Comparison of ENCODE assay signal across 8 mouse cellular contexts in genomic region chr4:72200559-72201409, GRCm38 (mm10). TPM values are rescaled to one million over a fixed set of nuclear protein-coding genes. Genes with fewer than 3 reads are reported as not detected.
DNase-seq lines count a peak whose midpoint lies in the region; ATAC-seq and TF ChIP-seq lines count a peak whose summit lies in the region.

Gene Tle1, minus strand, starts transcription at chr4:72200919.

- TF ChIP-seq CTCF in bone marrow, adult 2 months (IDR thresholded peaks at IDR 0.05; ENCODE audit: control insufficient read depth, insufficient read depth, low read length) = no peak
- no peak for TF ChIP-seq CTCF in midbrain, postnatal 0 days (IDR thresholded peaks at IDR 0.05)

- peak within 1 kb of the TSS; percentile 76 for H3K4me2 ChIP-seq in embryonic facial prominence, embryonic 15.5 days (replicated peaks)
- H3K4me2 ChIP-seq in limb, embryonic 14.5 days (replicated peaks; ENCODE audit: low read depth, low read length, severe bottlenecking) = peak within 1 kb of the TSS; percentile 64
- peak within 1 kb of the TSS; percentile 73 for H3K4me2 ChIP-seq in midbrain, postnatal 0 days (ENCODE audit: low read depth, low read length, poor library complexity, severe bottlenecking)

- no peaks in the 10 kb centered on the region for H3K9me3 ChIP-seq in embryonic facial prominence, embryonic 15.5 days (replicated peaks)
- no peaks in the 10 kb centered on the region for H3K9me3 ChIP-seq in limb, embryonic 14.5 days (ENCODE audit: control insufficient read depth, low read length)
- H3K9me3 ChIP-seq in midbrain, postnatal 0 days (ENCODE audit: low read length) = no peaks in the 10 kb centered on the region

- peak; percentile 98 for ATAC-seq in embryonic facial prominence, embryonic 15.5 days (ENCODE audit: insufficient number of reproducible peaks, low FRiP score, low TSS enrichment, low read depth)
- peak; percentile 94 for ATAC-seq in limb, embryonic 14.5 days (ENCODE audit: low FRiP score, low read depth)
- peak; percentile 98 for ATAC-seq in midbrain, postnatal 0 days (ENCODE audit: low FRiP score)

- no peaks in the 10 kb centered on the region for H3K36me3 ChIP-seq in embryonic facial prominence, embryonic 15.5 days
- H3K36me3 ChIP-seq in limb, embryonic 14.5 days (ENCODE audit: control insufficient read depth, insufficient read depth, low read length) = peaks cover 1% of the 10 kb centered on the region; the same call in 1 of the 2 replicates
- no peaks in the 10 kb centered on the region for H3K36me3 ChIP-seq in midbrain, postnatal 0 days (ENCODE audit: insufficient read depth, low read length)

- no peaks in the 10 kb centered on the region for H3K27me3 ChIP-seq in embryonic facial prominence, embryonic 15.5 days
- no peaks in the 10 kb centered on the region for H3K27me3 ChIP-seq in limb, embryonic 14.5 days (ENCODE audit: control insufficient read depth, insufficient read depth, low read length)
- no peaks in the 10 kb centered on the region for H3K27me3 ChIP-seq in midbrain, postnatal 0 days (ENCODE audit: insufficient read depth, low read length)

- H3K4me1 ChIP-seq in bone marrow, adult 2 months (ENCODE audit: control insufficient read depth, insufficient read depth, low read length) = no peaks in the 10 kb centered on the region
- H3K4me1 ChIP-seq in embryonic facial prominence, embryonic 15.5 days = peaks cover 35% of the 10 kb centered on the region
- H3K4me1 ChIP-seq in limb, embryonic 14.5 days (ENCODE audit: control insufficient read depth, insufficient read depth, low read length) = peaks cover 21% of the 10 kb centered on the region
- H3K4me1 ChIP-seq in midbrain, postnatal 0 days (ENCODE audit: insufficient read depth, low read length) = peaks cover 7% of the 10 kb centered on the region; the same call in 1 of the 2 replicates

- peak within 1 kb of the TSS; percentile 83 for H3K9ac ChIP-seq in embryonic facial prominence, embryonic 15.5 days
- H3K9ac ChIP-seq in limb, embryonic 14.5 days (ENCODE audit: low read depth, low read length, severe bottlenecking) = peak within 1 kb of the TSS; percentile 87
- peak within 1 kb of the TSS; percentile 78 for H3K9ac ChIP-seq in midbrain, postnatal 0 days (replicated peaks; ENCODE audit: low read length, poor library complexity, severe bottlenecking)

- peak within 1 kb of the TSS; percentile 91 for H3K27ac ChIP-seq in bone marrow, adult 2 months (ENCODE audit: control insufficient read depth, insufficient read depth, low read depth, low read length, poor library complexity)
- H3K27ac ChIP-seq in embryonic facial prominence, embryonic 15.5 days (replicated peaks) = peak within 1 kb of the TSS; percentile 96
- H3K27ac ChIP-seq in limb, embryonic 14.5 days (replicated peaks; ENCODE audit: low read depth, low read length) = peak within 1 kb of the TSS; percentile 91
- H3K27ac ChIP-seq in midbrain, postnatal 0 days (ENCODE audit: low read depth, low read length) = peak within 1 kb of the TSS; percentile 82

- peak within 1 kb of the TSS; percentile 66 for H3K4me3 ChIP-seq in bone marrow, adult 2 months (replicated peaks; ENCODE audit: control insufficient read depth, low read depth, low read length)
- H3K4me3 ChIP-seq in embryonic facial prominence, embryonic 15.5 days (replicated peaks) = peak within 1 kb of the TSS; percentile 81
- peak within 1 kb of the TSS; percentile 84 for H3K4me3 ChIP-seq in limb, embryonic 14.5 days (replicated peaks; ENCODE audit: low read length)
- peak within 1 kb of the TSS; percentile 83 for H3K4me3 ChIP-seq in midbrain, postnatal 0 days (ENCODE audit: low read depth, low read length)

- peak; percentile 100 for DNase-seq in 3134 (ENCODE audit: extremely low read depth, insufficient read length, low spot score)
- DNase-seq in heart, adult 8-10 months (ENCODE audit: low spot score) = peak; percentile 98
- DNase-seq in kidney, adult 9 months = peak; percentile 99
- peak; percentile 98 for DNase-seq in limb, embryonic 14.5 days (ENCODE audit: low spot score)
- peak; percentile 99 for DNase-seq in midbrain, postnatal 0 days (ENCODE audit: low spot score)
- peak; percentile 88 to 92 for DNase-seq in spleen, postnatal 14 days (ENCODE audit: low spot score in 2 of 2)

- WGBS in bone marrow, adult 2 months = under 1% methylated on average over 107 of the region's 107 CpGs
- under 1% methylated on average over 102 of the region's 107 CpGs for WGBS in embryonic facial prominence, embryonic 15.5 days
- whole genome bisulfite sequencing in limb, embryonic 14.5 days = under 1% methylated on average over 63 of the region's 107 CpGs
- under 1% methylated on average over 85 of the region's 107 CpGs for WGBS in midbrain, postnatal 0 days

- TF ChIP-seq POLR2A in bone marrow, adult 2 months (IDR thresholded peaks at IDR 0.05; ENCODE audit: borderline replicate concordance, control insufficient read depth, low read depth, low read length) = 0 out of 2 replicates have a peak, but pooled peaks have one; percentile 47
- peak; percentile 83; the same call in 1 of the 2 replicates for TF ChIP-seq POLR2A in limb, embryonic 14.5 days (IDR thresholded peaks at IDR 0.05; ENCODE audit: borderline replicate concordance, extremely low read depth, insufficient read depth, insufficient read length)

RNA-seq across cellular contexts. Expression of gene Tle1, which starts in this region (rescaled TPM):
- polyA plus RNA-seq in bone marrow, adult 2 months (2011; ENCODE audit: insufficient read depth, insufficient read length, low replicate concordance, missing spikeins) = 5.2 and 5.8 TPM in 2 replicates
- polyA plus RNA-seq in embryonic facial prominence, embryonic 15.5 days (2015; fragmentation: Nextera tagmentation; extraction: Ambion mirVana) = 25.8 and 28.9 TPM in 2 replicates
- 10 to 100 TPM in 1 of 4 experiments, 1 to 10 TPM in 3; 6.6 to 10.1 (median 7.9) TPM for total RNA-seq in heart, adult 8-10 months (2022)
- 62.9 and 83.9 TPM in 2 replicates for polyA plus RNA-seq in limb, embryonic 14.5 days (2012; rRNA removed)
- polyA plus RNA-seq in limb, embryonic 14.5 days (2014; fragmentation: Nextera tagmentation; extraction: Ambion mirVana) = 33.3 and 41.1 TPM in 2 replicates
- 77.9 and 91.6 TPM in 2 replicates for total RNA-seq in midbrain, postnatal 0 days (2014; rRNA removed)
- 20.5 and 23.0 TPM in 2 replicates for polyA plus RNA-seq in midbrain, postnatal 0 days (2015; fragmentation: Nextera tagmentation; extraction: Ambion mirVana)

Comparison
In these comparisons a context has a peak if more than half of its experiments do, and no peak if none do; other contexts are left out.
1. Peak in every context shown above with its lines: DNase-seq, ATAC-seq, H3K4me3 ChIP-seq and H3K27ac ChIP-seq.